Mouse (Mus musculus): ENCODE results near the gene Sec24b. TPM values are rescaled to one million over a fixed set of nuclear protein-coding genes. Genes with fewer than 3 reads are reported as not detected.
A peak's percentile ranks its signal among the peaks of the same experiment; 100 is the strongest.

Sec24b gene
- total RNA-seq, 2 experiments from 2014 or later: 19.8 to 20.3 TPM

DNA sequence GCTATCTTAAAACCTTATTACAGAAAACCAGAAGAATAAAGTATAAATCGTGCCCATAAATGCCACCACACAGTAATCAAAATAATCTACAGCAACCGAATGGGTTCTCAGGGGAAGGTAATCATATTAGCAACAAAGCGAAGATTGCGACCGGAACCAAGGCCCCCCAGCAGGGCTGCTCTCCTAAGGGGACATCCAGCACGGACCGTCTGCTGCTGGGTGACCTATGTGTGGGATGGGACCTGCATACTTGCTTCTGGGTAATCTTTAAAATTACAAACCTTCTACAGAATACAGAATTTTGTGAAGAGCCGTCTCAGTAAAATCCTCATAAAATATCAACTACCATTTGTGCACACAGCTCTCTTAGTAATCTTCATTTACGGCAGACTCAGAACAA lies 82.6 kb downstream of the Sec24b start:
- no peak for DNase-seq

DNA sequence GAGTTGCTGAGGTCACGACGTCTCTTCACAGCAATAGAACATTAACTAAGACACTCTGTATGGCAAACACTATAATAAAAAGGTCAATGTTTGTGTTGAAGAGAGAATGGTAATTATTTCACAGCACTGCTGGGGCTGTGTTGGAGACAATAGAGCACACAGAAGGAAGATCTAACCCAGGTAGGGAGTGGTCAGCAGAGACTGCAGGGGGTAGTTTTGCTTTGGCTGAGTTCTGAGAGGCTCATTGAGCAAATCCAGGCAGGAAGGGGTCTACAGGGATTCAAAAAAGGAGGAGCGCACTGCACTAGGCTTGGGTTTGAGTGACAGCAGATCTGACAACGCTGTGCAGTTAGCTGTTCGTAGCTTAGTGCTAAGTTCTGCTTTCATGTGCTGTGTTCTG lies 85.0 kb downstream of the Sec24b start:
- no peak for DNase-seq

DNA sequence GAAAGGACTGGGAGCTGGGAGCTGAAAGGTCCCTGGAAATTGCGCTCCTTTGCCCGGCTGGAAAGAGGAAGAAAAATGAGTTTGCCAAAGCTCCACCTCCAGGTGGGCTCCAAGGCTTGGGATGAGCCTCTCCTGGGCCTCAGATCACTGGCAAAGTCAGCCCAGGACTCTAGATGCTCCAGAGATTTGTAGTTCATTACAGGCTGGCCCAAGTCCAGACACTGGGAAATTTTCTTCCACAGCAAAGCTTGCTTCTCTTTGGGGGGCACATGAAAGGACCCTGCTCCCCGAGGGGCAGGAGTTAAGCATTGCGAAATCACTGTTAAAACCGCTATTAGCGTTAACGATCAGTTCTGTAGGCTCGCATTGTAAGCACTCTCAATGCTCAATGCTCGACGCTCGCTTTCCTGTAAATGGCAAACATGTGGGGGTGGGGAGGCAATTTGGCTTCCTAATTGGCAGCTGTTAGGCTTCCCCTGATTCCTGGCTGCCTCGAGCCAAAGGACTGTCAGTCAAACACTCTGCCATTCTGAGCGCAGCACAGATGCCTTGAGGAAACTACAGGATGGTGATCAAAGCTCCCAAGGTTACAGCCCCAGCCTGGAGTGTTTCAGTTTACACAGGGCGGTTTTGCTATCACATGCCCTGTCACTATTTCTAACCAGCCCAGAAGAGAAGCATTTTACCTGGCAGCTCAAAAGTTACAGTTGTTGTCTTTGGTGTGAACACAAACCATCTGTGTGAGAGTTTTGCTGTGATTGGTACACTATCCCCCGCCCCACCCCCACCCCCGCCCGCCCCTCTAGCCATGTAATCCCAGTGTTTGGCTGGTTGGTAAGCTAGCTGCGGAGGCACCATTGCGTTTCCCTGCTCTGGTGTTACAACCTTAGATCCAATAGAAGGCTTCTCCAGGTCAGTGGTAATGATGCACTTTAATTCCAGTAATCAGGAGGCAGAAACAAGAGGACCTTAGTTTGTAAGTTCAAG lies 90.5 kb downstream of the Sec24b start:
- DNase-seq: no peak

DNA sequence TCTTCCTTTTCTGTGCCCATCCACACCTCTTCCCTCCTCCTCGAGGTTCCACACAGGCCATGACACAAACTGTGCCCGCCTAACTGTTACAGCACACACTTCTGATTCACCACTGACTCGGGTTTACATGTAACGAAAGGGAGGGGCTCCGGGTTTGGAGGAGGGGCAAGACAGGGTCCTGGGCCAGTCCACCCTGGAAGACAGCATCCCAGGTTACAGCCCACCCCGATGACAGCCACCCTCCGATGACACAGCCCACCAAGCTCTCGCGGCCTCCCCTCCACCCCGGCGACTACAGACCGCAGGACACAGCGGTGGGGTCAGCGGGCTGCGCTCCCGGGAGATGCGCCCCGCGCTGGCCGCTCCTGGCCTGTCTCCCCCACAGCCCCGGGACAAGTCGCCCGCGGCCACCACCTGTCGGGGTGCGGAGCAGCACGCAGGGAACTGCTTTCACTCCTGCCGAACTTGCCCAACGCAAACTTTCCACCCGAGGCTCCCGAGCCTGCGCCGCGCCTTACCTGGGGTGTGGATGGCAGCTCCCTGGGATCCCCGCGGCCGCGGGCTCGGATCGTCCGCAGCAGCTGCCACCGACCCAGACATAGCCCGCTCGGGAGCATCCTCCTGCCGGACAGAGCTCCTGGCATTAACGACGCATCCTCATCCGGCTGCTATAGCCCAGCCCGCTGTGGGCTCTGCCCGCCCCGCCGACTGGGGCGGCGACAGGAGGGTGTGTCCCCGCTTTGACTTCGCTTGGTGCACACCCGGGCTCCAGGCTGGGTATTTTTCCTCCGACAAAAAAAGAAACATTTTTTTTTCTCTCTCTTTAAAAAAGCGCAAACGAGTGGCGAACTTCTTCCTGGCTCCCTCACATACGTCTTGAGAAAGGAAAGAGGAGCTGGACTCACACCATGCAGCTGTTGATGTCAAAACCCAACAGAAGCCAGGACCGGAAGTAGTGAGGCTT lies 91.6 kb downstream of the Sec24b start, which contains the start of gene Mcub:
Gene Mcub, minus strand, starts transcription at position 775 of the 964 bp plus-strand sequence.
- peak; percentile 22 for DNase-seq

DNA sequence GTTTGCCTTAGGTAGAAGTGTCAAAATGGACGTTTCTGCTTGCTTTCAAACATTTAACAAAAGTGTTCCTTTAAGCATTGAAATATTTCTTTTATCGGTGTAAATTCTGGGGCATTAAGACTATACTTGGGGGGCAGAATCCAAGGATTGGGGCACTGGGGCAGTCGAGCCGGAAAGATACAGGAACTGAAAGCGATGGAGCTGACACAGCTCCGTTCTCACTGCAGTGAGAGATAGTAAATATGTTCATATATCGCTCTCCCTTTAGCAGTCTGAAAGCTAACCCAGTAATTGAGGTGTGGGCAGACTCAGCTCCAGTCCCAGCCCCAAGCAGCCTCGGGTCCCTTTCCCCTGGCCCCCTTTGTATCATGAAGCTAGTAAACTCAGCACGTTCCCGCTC lies 92.3 kb downstream of the Sec24b start:
- no peak for DNase-seq

DNA sequence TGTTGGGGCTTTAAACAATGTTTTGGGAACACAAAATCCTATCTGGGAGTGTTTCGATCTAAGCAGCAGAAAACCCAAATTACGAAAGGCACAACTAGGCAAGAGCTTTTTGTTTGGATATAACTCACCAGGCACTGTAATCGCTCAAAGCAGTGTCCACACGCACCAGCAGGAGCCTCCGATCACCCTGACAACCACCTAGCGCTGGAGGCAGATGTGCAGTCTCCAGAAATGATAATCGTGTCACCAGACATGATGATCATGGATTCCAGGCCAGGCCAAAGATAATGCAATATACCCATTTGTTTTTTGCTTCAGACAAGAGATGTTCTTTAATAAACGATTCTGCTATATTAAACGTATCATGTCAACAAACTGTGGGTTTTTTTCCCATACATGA lies 93.5 kb downstream of the Sec24b start:
- no peak for DNase-seq

DNA sequence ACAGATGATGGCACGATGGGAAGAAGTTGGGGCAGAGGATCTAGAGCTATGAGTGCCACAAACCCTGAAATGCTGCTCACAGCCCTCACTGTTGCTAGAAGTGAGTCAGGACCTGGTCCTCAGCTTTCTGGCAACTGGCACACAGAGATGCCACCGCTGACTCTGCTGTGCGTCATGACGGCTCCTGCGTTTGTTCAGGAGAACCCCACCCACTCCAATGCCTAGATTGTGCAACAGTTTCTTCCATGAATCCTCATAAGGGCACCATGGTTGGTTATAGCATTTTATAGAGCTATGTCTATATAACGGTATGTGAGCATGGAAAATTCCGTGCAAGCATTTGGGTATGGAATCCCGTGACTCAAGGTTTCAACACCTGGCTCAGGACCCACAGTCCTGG lies 96.7 kb downstream of the Sec24b start:
- DNase-seq: no peak

DNA sequence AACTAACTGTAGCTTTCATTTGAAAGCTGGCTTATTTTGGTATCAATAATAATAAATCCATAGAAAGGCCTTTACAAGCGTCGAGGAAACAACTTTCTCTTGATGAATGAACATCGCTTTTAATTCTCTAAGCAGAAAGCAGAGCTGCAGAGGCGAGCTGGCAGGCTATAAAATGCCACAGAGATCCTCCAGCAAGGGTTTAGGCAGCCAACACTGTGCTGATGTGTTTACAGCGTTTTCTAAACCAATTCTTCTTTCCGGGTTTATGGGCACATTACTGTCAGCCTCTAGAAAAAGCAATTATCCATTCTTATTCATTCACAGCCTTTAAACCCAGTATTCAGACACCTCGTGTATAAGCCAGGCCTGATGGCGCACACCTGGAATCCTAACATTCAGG lies 98.8 kb downstream of the Sec24b start:
- DNase-seq: no peak

DNA sequence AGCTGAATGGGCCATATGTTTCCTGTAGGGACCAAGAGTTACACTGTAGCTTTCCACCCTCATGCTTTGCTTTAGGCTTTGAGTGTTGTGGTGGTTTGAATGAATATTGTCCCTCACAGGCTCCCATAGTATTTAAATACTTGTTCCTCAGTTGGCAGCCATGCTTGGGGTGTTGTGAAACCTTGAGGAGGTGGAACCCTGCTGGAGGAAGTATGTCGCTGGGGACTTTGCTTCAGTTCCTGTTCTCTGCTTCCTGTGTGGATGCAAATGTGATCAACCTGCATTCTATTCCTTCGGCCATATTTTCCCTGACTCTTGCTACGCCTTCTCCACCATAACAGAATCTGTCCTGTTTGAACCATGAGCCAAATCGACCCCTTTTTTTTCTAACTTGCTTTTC lies 108.1 kb downstream of the Sec24b start:
- DNase-seq: no peak

DNA sequence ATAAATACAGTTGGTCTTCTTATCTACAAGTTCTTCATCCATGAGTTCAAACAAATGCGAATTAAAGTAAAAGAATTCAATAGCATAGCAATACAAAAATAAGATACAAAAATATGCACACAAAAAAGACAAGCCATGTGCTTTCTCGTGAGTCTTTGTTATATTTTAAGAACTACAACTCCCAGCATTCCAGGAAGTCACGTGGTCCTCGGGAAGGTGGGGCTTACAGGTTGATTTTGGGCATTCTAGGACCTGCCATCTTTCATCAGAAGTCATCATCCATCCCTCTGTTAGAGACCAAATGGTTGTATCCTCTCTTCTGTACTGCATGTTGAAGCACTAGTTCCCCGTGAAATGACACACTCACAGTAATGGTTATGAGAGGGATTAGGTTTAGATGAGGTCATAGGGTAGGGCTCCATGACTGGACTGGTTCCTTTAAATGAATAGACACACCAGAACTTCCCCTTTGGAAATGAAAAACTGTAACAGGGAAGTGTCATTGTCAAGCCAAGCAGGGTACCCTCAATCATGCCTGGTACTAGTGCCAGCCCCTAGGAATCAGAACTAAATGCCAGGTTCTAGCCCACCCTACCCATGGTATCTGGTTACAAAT lies 112.1 kb downstream of the Sec24b start:
- no peak for DNase-seq

DNA sequence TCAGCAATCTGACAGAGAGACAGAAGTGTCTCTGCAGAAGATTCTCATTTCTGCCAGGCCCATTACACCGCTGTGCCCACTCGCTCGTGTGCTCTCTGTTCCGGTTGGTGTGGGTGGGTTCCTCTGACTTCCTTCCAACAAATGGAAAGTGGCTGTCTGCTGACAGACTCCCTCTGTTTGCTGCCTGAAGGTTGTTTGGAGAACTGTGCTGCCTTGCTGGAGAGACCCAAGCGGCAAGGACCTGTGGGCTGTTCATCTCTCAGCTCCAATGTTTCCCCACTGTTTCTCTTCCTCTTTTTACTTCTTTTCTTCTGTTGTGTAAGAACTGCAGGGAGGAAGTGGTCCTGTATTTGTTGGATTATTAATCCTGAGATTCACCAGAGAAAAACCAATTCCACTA lies 113.0 kb downstream of the Sec24b start:
- peak; percentile 15 for DNase-seq

DNA sequence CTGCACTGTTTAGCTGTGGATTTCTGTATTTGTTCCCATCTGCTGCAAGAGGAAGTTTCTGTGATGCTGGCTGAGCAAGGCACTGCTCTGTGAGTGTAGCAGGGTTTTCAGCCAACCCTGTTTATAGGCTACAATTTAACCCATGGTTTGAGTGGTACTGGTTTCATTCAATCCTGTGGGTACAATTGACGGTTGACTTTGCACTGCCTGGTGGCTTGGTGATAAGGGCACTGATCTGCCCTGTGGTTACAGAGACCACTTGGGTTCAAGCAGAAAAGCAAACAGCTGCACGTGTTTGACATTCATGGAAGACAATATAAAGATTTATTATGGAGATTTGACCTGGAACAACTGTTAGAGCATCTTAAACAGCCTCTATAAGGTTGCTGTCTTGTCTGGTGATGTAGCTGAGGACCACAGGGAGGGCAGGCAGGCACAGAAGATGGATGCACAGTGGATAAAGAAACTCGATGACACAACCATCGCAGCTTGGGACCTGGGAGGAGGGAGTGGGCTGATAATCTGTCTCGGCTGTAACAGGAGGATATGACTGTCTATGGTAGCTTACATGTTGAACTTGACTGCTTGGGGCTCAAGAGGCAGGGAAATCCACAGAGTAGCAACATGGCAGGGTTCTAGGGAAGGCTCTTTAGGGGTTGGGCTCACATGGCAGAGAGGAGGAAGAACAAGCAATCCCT lies 115.0 kb downstream of the Sec24b start:
- no peak for DNase-seq

DNA sequence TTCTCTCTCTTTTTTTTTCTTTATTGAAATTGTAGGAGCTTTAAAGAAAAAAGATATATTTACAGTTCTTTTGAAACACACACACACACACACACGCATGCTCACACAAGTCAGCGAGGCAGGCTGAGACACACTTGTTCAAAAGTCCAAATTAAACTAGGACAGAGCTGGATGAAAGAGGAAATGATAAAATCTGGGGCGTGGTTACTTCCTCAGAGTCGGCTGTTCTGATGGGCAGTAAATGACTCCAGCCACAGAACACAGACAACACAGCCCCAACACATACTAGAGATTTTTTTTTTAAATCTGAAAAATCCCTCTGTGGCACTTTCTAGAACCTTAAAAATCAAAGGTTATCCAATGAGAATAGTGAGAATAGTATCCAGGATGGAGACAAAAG lies 117.5 kb downstream of the Sec24b start:
- no peak for DNase-seq

DNA sequence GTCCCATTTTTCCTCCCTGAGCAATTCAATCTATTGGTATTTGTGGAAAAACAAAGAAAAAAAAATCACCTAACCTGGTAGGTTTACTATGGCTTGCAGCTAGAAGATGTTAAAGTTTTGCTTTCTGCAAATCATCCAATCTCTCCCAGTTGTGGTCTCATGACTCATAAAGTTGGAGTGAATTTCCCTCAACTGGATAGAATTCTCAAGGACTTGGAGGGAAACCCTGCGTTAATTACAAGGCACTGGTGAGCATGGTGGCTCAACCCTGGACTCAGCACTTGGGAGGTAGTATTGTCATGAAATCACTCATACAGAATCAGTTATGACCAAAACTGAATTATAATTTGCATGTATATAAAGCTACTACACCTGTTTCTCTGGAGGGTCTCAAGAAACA lies 120.1 kb downstream of the Sec24b start:
- DNase-seq: no peak

DNA sequence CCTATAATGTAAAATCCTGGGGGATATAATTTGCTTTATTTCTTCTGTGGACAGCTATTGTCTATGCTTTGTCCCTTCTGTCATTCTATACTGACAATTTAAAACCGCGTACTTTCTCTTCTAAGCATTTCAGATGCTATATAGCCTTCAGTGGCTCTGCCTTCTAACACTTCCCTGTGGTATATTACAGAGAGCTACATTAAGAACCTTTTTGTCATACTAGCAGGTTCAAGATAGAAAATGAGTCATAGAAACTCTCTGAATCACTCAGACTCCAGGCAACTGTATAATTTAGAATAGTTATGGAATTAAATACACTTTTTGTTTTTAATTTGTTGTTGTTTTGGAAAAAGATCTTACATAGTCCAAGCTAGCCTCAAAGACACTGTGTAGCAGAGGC lies 120.6 kb downstream of the Sec24b start:
- DNase-seq: no peak

DNA sequence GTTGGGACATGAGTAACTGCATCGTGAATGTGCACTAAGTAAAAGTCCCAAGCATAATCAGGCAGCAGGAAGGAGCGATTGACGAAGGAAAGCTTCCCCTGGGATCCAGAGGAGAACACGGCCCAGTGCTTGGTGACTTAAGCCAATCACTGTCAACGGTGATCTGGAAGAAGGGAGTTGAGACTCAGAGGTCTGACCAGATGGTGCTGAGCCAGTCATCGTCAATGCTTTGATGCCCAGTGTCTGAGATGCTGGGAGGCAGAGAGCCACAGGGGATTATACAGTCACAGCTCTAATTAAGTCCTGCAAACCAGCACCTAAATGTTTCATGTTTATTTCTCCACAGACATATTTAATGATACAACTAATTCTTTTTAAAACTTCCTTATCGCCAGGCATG lies 122.3 kb downstream of the Sec24b start:
- DNase-seq: no peak

DNA sequence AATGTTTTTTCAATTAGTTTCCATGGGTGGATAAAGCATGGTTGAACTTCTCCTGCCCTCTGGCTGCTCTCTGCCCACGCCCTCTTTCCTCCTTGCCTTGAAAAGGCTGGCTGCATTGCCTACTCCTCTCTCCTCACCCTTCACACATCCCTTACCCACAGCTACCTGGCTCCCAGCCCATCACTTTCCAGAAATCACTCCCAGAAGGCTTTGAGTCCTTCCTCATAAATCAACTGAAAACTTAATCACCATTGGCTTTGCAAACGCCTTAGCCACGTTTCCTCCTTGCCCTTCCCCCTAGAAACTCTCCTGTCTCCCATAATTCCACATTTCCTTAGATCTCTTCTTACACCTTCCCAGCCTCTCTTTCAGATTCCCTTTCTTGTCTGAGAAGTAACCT lies 123.5 kb downstream of the Sec24b start:
- DNase-seq: no peak

DNA sequence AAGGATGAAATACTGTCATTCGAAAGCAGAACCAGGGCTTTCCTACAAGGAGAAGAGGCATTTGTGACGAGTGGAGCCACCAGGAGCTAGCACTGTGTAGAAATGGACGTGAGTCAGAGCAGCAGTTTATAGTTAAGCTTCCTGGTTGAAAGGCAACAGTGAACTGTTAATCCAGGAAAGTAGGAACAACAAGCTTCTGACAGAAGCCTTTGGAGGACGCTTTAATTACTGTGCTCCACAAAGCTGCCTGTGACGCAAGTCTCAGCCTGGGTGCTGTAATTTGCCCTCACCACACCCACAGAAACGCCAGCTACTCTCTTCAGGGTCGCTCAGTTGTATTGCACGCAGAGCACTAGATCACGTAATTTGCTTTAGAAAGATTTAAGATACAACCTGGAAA lies 124.8 kb downstream of the Sec24b start:
- no peak for DNase-seq

Measured in gastrocnemius, postnatal 25 days (tissue).